Mouse (Mus musculus): ENCODE measurements at regions not wholly inside any gene's neighbourhood (a gene's known extent, or its start where the extent isn't known, plus 50 kb on each side); places are given as distances from the start of the nearest gene placed in this dataset.

- no peak for DNase-seq (ENCODE audit: low read depth)
Measured at GRCm38 (mm10) chr19:45288722-45289121, 53.1 kb upstream of the Lbx1 start.

- DNase-seq (ENCODE audit: low read depth), result peak; percentile 16
Measured at GRCm38 (mm10) chr19:45297812-45298211, 62.2 kb upstream of the Lbx1 start.

GRCm38 (mm10) chr19:45299341-45299740 lies 63.7 kb upstream of the Lbx1 start:
- no peak for DNase-seq (ENCODE audit: low read depth)

GRCm38 (mm10) chr19:45299768-45300167 lies 63.8 kb upstream of the Btrc start:
- DNase-seq (ENCODE audit: low read depth), result no peak

DNA sequence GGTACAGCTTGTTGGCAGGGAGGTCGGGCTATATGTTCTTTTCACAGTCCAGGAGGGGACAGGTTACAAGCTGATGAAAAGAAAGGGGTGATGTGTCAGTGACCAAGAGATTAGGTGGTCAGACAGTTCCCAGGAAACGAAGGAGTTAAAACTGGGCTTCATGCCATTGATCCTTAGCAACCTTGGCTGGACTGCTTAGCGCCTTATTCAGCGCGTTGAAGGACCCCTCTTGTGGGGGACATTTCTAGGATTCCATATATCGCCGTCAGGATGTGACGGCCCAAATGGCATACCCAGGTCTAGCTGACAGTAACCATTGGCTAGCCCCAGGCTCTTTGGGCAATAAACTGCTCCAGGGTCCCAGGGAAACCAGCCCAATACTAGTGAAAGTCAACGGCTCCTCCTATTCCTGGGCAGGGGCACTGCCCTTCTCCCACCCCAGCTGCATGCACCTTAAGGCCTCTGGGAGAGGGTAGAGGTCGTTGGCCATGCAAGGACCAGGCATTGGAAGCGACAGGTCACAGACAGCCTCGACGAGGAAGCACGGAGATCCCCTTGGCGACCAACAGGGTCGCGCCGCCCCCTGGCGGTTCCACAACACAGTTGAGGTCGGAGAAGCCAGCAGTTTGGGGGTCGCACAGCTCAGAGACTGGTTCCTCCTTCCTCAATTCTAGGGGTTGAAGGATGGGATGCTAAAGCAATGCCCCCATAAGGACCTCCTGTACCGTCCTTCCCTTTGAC lies 62.7 kb upstream of the Btrc start:
- DNase-seq (ENCODE audit: low read depth), result peak; percentile 15

GRCm38 (mm10) chr19:45301432-45301732 lies 62.2 kb upstream of the Btrc start:
- DNase-seq (ENCODE audit: low read depth), result no peak

DNA sequence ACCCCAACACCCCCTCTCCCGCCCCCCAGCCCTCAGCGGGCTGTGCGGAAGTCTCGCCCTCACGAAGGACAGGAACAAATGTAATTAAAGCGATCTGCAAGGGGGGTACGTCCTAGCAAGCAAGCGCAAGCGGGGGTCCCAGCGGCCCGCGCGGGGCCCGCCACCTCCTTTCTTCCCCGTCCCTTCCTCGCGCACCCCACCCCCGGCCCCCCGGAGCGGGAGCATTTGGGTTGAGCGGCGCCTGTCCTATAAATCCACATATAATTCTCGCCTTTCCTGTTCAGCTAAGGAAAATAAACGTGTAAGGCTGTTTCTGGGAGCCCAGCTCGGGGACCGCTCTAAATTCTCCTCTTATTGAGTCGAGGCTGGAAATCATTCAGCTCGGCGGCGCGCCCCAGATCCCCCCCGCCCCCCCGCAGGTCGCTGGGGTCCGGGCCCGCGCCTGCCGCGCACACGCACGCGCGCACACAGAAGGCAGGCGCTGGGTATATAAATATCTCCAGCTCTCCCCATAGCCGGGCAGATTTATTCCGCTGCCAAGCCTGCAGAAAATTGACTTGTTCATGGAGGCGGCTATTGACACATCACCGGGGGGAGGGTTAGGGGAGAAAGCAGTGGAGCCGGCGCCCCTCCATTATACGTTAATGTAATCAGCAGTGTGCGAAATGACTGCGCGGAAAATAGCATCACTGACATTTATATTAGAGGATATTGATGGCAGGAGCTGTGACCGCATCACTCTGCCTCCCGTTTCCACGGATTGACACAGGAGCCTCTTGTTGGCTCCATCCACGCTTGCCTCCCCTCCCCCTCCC lies 61.6 kb upstream of the Btrc start:
- peak; percentile 20 for DNase-seq (ENCODE audit: low read depth)

DNA sequence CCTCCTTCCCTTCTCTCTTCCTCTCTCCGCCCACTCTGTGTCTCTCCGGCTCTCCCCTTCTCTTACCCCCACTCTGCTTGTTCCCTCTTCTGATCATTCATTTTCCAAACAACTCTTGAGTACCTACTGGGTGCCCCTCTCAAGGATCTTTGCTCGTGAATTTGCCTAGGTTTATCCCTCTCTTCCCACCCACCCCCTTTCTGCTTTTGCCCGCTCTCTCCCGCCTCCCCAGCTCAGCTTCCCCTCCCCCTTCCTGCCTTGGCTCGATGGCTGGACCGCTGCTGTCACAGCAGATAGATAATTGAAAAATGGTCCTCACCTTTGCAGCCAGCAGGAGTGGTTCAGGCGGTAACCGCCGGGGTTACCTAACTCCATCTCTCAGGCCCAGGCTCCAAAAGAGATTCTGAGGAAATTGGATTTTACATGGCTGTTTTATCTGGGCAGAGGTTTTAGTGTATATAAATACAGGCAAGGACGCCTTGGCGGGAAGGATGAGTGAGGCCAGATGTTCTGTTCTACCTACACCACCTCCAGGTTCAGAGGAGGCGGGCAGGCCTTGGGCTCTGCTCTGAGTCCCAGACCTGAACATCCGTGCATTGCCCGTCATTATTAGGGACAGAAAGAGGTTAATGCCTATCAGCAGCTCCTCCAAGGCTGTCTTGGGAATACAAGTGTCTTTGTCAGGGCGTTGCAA lies 60.8 kb upstream of the Btrc start:
- no peak for DNase-seq (ENCODE audit: low read depth)

- no peak for DNase-seq (ENCODE audit: low read depth)
Measured at GRCm38 (mm10) chr19:45304538-45304937, 59.0 kb upstream of the Btrc start.

GRCm38 (mm10) chr19:45307299-45308275 lies 55.9 kb upstream of the Btrc start:
- DNase-seq (ENCODE audit: low read depth), result peak; percentile 47

GRCm38 (mm10) chr19:45308676-45309275 lies 54.8 kb upstream of the Btrc start:
- DNase-seq (ENCODE audit: low read depth), result no peak

DNA sequence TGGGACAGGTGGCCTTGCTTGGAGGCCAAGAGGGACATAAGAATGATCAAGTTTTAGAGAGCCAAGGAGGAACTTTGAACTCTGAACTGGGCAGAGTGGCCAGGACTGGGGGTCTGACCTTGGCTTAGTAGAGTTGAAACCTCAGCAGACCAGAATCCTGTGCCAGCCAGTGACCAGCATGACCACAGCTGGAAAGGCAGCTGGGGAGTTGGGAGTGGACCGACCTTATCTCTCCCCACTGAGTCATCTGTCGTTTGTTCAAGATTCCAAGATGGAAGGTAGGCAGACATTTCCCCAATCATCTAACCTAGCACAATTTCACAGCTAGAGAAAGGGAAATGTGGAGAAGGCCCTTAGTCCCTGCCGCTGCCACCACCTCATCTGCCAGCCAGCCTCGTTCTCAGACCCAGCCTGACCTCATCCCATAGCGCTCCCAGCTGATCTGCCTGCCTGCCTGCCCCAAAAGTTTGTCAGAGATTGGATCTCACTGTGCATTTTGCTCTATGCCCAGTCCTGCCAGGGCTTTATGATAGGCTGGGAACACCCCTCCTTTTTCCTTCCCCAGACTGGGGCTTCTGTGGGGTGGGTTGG lies 53.1 kb upstream of the Btrc start:
- DNase-seq (ENCODE audit: low read depth), result no peak

DNA sequence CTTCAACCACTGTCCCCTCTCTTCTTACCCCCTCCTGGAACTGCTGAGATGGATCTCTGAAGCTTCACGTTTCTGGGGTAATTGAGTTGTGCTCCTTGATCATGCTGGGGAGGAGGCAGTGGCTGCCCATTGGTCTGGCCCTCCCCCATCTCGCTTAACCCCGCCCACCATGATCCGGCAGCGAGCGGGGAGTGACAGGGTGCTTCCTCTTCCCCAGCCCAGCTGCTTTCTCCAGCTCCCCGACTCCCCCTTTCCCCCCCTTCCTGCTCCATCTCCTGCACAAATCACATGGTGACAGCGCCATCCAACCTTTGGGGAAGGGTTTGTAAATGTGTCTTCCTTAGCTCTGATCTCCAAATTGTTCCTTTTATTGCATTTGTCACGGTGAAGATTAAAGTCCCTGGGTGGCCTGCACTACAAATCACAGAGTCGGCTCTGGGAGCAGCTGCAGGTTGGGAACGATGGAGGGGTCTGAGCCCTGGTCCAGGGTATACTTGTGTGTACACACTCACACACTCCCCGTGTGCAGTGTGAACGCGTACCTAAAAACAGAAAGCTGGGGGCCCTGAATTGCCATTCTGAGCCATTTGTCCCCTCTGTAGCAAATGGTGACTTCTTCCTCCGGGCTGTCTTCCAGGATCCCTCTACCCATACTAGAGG lies 52.5 kb upstream of the Btrc start:
- peak; percentile 18 for DNase-seq (ENCODE audit: low read depth)

DNA sequence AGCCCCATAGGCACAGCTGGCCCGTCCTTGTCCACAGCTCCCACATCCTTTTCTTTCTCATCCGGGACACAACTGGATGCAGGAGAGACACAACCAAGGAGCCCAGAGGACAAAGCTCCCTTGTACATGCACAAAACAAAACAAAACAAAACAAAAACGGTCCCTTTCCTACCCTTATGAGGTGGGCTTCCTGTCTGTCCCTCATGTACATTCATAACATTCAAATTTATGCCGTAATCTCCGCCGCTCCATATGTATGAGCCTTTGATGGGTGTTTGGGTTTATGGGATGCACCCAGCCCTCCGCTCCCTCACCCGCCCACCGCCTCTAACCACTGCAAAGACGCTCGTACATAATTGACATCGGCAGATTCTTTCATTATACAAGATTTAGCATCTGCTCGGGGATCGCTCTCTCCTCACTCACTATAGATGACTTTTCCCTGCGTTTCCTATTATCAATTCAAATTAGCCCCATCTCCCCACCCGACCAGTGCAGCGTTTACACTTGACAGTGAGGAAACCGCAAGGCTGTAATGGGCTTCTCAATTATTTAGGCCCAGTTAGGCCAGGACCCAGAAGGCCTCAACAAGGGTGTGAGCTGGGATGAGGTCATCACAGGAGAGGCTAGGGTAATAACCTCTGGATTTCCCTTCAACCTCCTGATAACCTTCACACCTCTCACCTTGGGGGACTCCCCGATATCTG lies 51.5 kb upstream of the Btrc start:
- DNase-seq (ENCODE audit: low read depth), result no peak

DNA sequence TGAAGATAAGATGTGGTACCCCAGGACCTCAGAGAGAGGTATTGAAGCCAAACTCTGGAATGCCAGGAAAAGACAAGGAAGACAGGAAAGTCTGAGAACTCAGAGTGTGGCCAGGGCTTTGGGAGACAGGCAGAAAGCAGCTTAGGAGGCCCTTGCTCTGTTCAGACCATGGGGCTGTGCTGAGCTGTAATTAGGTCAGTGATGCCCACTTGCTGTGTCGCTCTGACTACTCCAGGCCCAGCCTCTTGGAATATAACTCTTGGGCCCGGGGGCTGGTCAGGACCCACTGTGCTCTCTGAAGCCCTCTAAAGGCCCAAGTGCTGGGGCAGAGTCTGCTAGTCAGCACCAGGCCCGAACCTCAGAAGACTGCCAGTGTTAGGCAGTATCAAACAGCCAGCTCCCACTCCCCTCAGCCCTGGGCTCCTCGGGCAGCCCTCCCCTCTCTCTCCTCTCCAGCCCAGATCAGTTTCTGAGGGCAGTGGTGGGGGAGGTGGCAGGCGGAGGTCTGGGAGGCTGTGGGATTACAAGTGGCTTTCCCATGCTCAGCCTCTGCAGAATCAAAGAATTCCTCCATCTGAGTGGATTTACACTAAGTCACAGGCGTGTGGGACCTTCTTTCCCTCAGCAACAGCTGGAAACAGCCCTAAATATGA lies 50.7 kb upstream of the Btrc start:
- no peak for DNase-seq (ENCODE audit: low read depth)
